Mouse (Mus musculus): ENCODE data around the gene Secisbp2l. TPM values are rescaled to one million over a fixed set of nuclear protein-coding genes. Genes with fewer than 3 reads are reported as not detected.
A peak's percentile ranks its signal among the peaks of the same experiment; 100 is the strongest.

The Secisbp2l gene
- polyA plus RNA-seq, 1 experiment from 2014 or later, result 18.5 TPM

GRCm38 (mm10) chr2:125736025-125736343 lies 46.7 kb downstream of the Secisbp2l start:
- Histone ChIP-seq H3K4me3 (ENCODE audit: low read depth, low read length) (no peak overlapping the region), H3K4me2 (ENCODE audit: low read length) (no peak overlapping the region), H3K27ac (ENCODE audit: low read depth) (no peak overlapping the region), H3K36me3 (ENCODE audit: control insufficient read depth, insufficient read depth, low read length) (peaks cover 27% of the 10 kb centered on the region), H3K9me3 (ENCODE audit: control insufficient read depth, low read length) (no peaks in the 10 kb centered on the region), H3K27me3 (replicated peaks; ENCODE audit: control insufficient read depth, insufficient read depth, low read length) (no peaks in the 10 kb centered on the region), H3K9ac (ENCODE audit: low read length) (no peak overlapping the region), H3K4me1 (replicated peaks; ENCODE audit: control insufficient read depth, insufficient read depth, low read length) (no peaks in the 10 kb centered on the region)
- DNase-seq (ENCODE audit: low spot score) (no peak), ATAC-seq (replicated peaks; ENCODE audit: low FRiP score, low TSS enrichment, low read depth) (no peak)

DNA sequence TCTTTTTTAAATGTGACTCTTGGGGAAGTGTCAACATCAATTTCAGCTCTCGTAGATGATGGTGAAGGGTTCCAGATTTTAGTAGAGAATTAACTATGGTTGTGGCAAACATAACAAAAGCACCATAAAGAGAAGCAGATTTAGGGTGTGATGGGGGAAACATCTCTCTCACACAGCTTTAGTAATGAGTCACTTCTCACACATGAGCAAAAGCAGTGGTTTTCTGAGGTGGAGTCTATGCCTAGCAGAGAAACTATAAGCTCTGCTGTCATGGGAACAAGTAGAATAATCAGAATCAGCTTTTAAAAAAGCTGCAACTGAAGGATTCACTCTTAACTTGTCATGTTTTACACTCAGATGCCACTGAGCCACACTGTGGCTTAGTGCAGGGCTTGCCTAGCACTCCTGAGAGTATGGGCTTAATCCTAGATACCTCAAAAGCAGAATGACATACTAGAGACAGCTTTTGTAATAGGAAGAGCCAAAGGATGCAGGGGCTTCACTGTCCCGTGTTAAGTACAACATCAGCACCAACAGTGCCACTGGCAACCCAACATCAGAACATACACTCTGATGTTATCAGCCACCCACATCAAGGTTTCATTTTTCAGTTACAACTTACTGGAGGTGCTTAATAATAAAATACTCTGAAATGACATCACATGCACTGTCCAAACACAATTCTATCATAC lies 47.2 kb downstream of the Secisbp2l start:
- 58% methylated on average over 2 of the region's 2 CpGs for WGBS
- DNase-seq (ENCODE audit: low spot score), result no peak

GRCm38 (mm10) chr2:125734741-125735140 lies 47.9 kb downstream of the Secisbp2l start:
- H3K4me3 ChIP-seq (ENCODE audit: low read depth, low read length), result no peak overlapping the region
- no peak overlapping the region for H3K9ac ChIP-seq (ENCODE audit: low read length)
- no peaks in the 10 kb centered on the region for H3K9me3 ChIP-seq (ENCODE audit: control insufficient read depth, low read length)
- no peak overlapping the region for H3K4me2 ChIP-seq (ENCODE audit: low read length)
- DNase-seq (ENCODE audit: low spot score) (no peak), ATAC-seq (replicated peaks; ENCODE audit: low FRiP score, low TSS enrichment, low read depth) (no peak)
- H3K27ac ChIP-seq (ENCODE audit: low read depth), result no peak overlapping the region
- no peaks in the 10 kb centered on the region for H3K27me3 ChIP-seq (replicated peaks; ENCODE audit: control insufficient read depth, insufficient read depth, low read length)
- no peaks in the 10 kb centered on the region for H3K4me1 ChIP-seq (replicated peaks; ENCODE audit: control insufficient read depth, insufficient read depth, low read length)
- H3K36me3 ChIP-seq (ENCODE audit: control insufficient read depth, insufficient read depth, low read length), result peaks cover 16% of the 10 kb centered on the region

More for the DNA sequence above, 47.2 kb downstream of the Secisbp2l start:
- Histone ChIP-seq H3K4me3 (ENCODE audit: low read depth, low read length) (no peak overlapping the region), H3K36me3 (ENCODE audit: control insufficient read depth, insufficient read depth, low read length) (peaks cover 22% of the 10 kb centered on the region), H3K4me2 (ENCODE audit: low read length) (no peak overlapping the region), H3K4me1 (replicated peaks; ENCODE audit: control insufficient read depth, insufficient read depth, low read length) (no peaks in the 10 kb centered on the region), H3K9me3 (ENCODE audit: control insufficient read depth, low read length) (no peaks in the 10 kb centered on the region), H3K27me3 (replicated peaks; ENCODE audit: control insufficient read depth, insufficient read depth, low read length) (no peaks in the 10 kb centered on the region), H3K27ac (ENCODE audit: low read depth) (no peak overlapping the region), H3K9ac (ENCODE audit: low read length) (no peak overlapping the region)
- ATAC-seq (replicated peaks; ENCODE audit: low FRiP score, low TSS enrichment, low read depth), result no peak

- peak overlapping the region; percentile 42 for H3K4me3 ChIP-seq (ENCODE audit: low read depth, low read length)
- ATAC-seq (replicated peaks; ENCODE audit: low FRiP score, low TSS enrichment, low read depth) (peak; percentile 95), DNase-seq (ENCODE audit: low spot score) (peak; percentile 98)
- 6% methylated on average over 34 of the region's 35 CpGs for WGBS
- no peaks in the 10 kb centered on the region for H3K9me3 ChIP-seq (ENCODE audit: control insufficient read depth, low read length)
- peak overlapping the region; percentile 62 for H3K9ac ChIP-seq (ENCODE audit: low read length)
- no peaks in the 10 kb centered on the region for H3K36me3 ChIP-seq (ENCODE audit: control insufficient read depth, insufficient read depth, low read length)
- no peaks in the 10 kb centered on the region for H3K27me3 ChIP-seq (replicated peaks; ENCODE audit: control insufficient read depth, insufficient read depth, low read length)
- H3K4me2 ChIP-seq (ENCODE audit: low read length), result peak overlapping the region; percentile 78
- peak overlapping the region; percentile 35 for H3K27ac ChIP-seq (ENCODE audit: low read depth)
- H3K4me1 ChIP-seq (replicated peaks; ENCODE audit: control insufficient read depth, insufficient read depth, low read length), result no peaks in the 10 kb centered on the region
These were observed 50.7 kb downstream of the Secisbp2l start for GRCm38 (mm10) chr2:125731763-125732560.

DNA sequence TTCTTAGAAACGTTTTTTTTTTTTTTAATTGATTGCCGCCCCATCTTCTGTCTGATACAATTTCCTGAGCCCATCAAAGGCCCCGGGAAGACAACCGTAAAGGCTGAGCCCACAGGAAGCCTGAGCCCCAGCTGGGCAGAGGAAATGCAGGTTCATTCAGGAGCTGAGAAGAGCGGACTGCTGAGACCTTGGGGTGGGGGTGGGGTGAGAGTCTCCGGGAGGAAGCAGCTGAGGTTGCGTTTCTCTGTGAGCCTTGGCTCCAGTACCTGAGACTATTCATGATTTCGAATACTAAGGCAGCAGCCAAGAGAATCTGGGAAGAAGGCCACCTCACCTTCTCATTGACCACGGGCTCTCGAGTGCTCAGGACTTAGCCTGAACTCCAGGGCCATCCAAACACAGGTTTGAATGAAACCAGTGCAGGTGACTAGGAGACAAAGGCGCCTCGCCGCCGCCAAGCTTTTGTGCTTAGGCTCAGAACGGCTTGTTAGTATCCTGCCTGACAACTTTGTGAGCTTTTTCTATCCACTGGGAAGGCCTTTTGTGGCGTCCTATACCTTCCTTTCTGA lies 58.0 kb downstream of the Secisbp2l start:
- peak; percentile 45; the same call in 1 of the 2 replicates for ATAC-seq (replicated peaks; ENCODE audit: low FRiP score, low TSS enrichment, low read depth)
- H3K36me3 ChIP-seq (ENCODE audit: control insufficient read depth, insufficient read depth, low read length), result no peaks in the 10 kb centered on the region
- H3K4me1 ChIP-seq (replicated peaks; ENCODE audit: control insufficient read depth, insufficient read depth, low read length), result peaks cover 9% of the 10 kb centered on the region
- 3% methylated on average over 16 of the region's 16 CpGs for WGBS
- no peaks in the 10 kb centered on the region for H3K9me3 ChIP-seq (ENCODE audit: control insufficient read depth, low read length)
- no peak overlapping the region for H3K9ac ChIP-seq (ENCODE audit: low read length)
- H3K4me2 ChIP-seq (ENCODE audit: low read length), result peak overlapping the region; percentile 87
- peak; percentile 76 for DNase-seq (ENCODE audit: low spot score)
- H3K4me3 ChIP-seq (ENCODE audit: low read depth, low read length), result peak overlapping the region; percentile 46
- H3K27me3 ChIP-seq (replicated peaks; ENCODE audit: control insufficient read depth, insufficient read depth, low read length), result peaks cover 23% of the 10 kb centered on the region
- H3K27ac ChIP-seq (ENCODE audit: low read depth), result no peak overlapping the region

GRCm38 (mm10) chr2:125724086-125724430 lies 58.6 kb downstream of the Secisbp2l start, which contains the start of gene Shc4:
Shc4 (minus strand) TSS chr2:125724148.
- peak; percentile 76; the same call in 1 of the 2 replicates for ATAC-seq (replicated peaks; ENCODE audit: low FRiP score, low TSS enrichment, low read depth)
- WGBS, result 0% methylated on average over 15 of the region's 15 CpGs
- peak within 1 kb of the TSS; percentile 36 for H3K9ac ChIP-seq (ENCODE audit: low read length)
- H3K36me3 ChIP-seq (ENCODE audit: control insufficient read depth, insufficient read depth, low read length), result no peaks in the 10 kb centered on the region
- peaks cover 9% of the 10 kb centered on the region for H3K4me1 ChIP-seq (replicated peaks; ENCODE audit: control insufficient read depth, insufficient read depth, low read length)
- H3K9me3 ChIP-seq (ENCODE audit: control insufficient read depth, low read length), result no peaks in the 10 kb centered on the region
- H3K27ac ChIP-seq (ENCODE audit: low read depth), result 0 out of 2 replicates have a peak within 1 kb of the TSS, but pooled peaks have one; percentile 3
- no peak for DNase-seq (ENCODE audit: low spot score)
- H3K4me3 ChIP-seq (ENCODE audit: low read depth, low read length), result peak within 1 kb of the TSS; percentile 46
- H3K27me3 ChIP-seq (replicated peaks; ENCODE audit: control insufficient read depth, insufficient read depth, low read length), result peaks cover 23% of the 10 kb centered on the region
- peak within 1 kb of the TSS; percentile 87 for H3K4me2 ChIP-seq (ENCODE audit: low read length)

- Histone ChIP-seq H3K4me3 (ENCODE audit: low read depth, low read length) (peak overlapping the region; percentile 46), H3K36me3 (ENCODE audit: control insufficient read depth, insufficient read depth, low read length) (no peaks in the 10 kb centered on the region), H3K9ac (ENCODE audit: low read length) (peak overlapping the region; percentile 36), H3K9me3 (ENCODE audit: control insufficient read depth, low read length) (no peaks in the 10 kb centered on the region), H3K27me3 (replicated peaks; ENCODE audit: control insufficient read depth, insufficient read depth, low read length) (peaks cover 23% of the 10 kb centered on the region), H3K4me1 (replicated peaks; ENCODE audit: control insufficient read depth, insufficient read depth, low read length) (peaks cover 9% of the 10 kb centered on the region), H3K4me2 (ENCODE audit: low read length) (peak overlapping the region; percentile 87), H3K27ac (ENCODE audit: low read depth) (0 out of 2 replicates have a peak overlapping the region, but pooled peaks have one; percentile 3)
- DNase-seq (ENCODE audit: low spot score), result peak; percentile 79
- ATAC-seq (replicated peaks; ENCODE audit: low FRiP score, low TSS enrichment, low read depth), result peak; percentile 79
- WGBS, result under 1% methylated on average over 34 of the region's 34 CpGs
These were observed 59.1 kb downstream of the Secisbp2l start for GRCm38 (mm10) chr2:125723408-125724085.

DNA sequence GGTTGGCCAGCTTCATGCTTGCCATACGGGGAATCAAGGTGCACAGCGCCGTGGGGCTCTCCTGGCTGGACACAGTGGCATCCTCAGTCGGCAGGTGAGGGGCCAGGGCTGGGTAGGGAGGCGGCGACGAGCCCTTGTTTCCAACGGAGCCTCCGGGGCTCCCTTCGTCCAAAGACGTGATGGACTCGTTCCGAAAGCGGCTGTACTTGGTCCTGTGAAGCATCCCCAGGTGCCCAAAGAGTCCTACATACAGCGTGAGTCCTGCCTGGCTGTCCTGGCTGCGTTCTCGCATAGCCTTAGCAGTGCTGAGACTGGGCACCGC lies 59.6 kb downstream of the Secisbp2l start:
- H3K9ac ChIP-seq (ENCODE audit: low read length), result peak overlapping the region; percentile 36
- no peaks in the 10 kb centered on the region for H3K36me3 ChIP-seq (ENCODE audit: control insufficient read depth, insufficient read depth, low read length)
- no peaks in the 10 kb centered on the region for H3K9me3 ChIP-seq (ENCODE audit: control insufficient read depth, low read length)
- H3K4me1 ChIP-seq (replicated peaks; ENCODE audit: control insufficient read depth, insufficient read depth, low read length), result peaks cover 9% of the 10 kb centered on the region
- ATAC-seq (replicated peaks; ENCODE audit: low FRiP score, low TSS enrichment, low read depth), result no peak
- no peak for DNase-seq (ENCODE audit: low spot score)
- H3K27me3 ChIP-seq (replicated peaks; ENCODE audit: control insufficient read depth, insufficient read depth, low read length), result peaks cover 23% of the 10 kb centered on the region
- H3K4me2 ChIP-seq (ENCODE audit: low read length), result peak overlapping the region; percentile 87
- H3K27ac ChIP-seq (ENCODE audit: low read depth), result 0 out of 2 replicates have a peak overlapping the region, but pooled peaks have one; percentile 3
- H3K4me3 ChIP-seq (ENCODE audit: low read depth, low read length), result peak overlapping the region; percentile 46
- 2% methylated on average over 18 of the region's 18 CpGs for WGBS

Data from intestine, embryonic 14.5 days (tissue).